Mouse (Mus musculus) embryo, embryonic 10.5 days (tissue): ENCODE results near the gene Dll4.

ENCODE experiments used
- DNase-seq: peaks from one replicate; pipeline ENCODE4 v3.0.0-alpha.2; 2015; ENCODE audit warnings: low spot score

The Dll4 gene

GRCm38 (mm10) chr2:119334964-119335525 lies 9.5 kb downstream of the Dll4 start:
- no peak for DNase-seq

DNA sequence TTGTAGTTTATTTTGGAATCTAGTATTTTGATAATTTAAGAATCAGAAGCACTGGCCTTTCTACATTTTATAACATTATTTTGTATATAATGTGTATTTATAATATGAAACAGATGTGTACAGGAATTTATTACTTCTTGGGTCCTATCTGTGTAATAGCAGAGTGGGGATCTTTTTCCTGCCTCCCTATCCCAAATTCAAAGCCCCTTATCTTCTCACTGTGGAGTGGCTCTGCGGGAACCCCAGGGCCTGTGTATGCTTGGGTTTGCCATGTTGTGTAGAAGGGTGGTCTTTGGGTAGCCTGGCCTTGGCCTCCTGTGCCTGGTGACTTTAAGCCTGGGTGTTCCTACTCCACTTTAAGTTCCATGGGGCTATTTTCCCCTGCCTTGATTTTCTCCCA lies 10.0 kb downstream of the Dll4 start:
- no peak for DNase-seq

DNA sequence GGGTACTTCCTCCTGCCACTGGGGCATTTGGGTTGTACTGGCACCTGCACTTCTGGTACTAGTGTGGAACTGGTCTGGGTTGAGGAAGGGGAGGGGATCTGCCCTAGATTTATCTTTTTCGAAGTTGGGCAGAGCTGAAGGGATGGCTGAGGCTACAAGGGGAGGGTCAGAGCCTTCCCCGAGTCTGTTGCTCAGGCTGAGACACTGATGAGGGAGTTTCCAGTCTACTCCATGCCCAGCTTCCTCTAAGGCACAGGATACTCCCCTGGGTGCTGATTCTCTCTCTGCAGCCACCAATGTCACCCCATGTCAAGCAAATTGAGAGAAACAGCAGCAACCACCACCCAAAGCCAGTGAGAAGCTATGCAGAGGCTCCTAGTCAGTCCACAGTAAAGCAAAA lies 10.4 kb downstream of the Dll4 start:
- no peak for DNase-seq

DNA sequence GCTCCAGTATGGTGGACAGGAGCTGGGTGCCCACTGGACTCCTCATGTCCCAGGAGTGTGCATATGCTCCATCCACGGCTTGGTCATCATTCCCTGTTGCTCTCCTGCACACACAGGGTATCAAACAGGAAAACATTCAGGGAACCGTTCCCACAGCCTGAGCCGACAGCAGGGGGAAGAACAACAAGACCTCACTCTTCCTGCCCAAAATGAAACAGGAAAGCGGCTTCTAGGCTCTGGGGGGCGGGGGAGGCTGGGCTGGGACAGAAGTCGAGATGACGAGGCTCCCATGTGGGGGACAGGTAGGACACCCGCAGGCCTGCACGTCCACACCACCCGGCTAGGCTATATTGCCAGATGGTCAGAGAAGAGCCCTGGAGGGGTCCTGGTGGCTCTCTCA lies 10.9 kb downstream of the Dll4 start:
- DNase-seq, result no peak

- peak; percentile 89 for DNase-seq
These were observed 12.1 kb downstream of the Dll4 start for GRCm38 (mm10) chr2:119337425-119338265.

DNA sequence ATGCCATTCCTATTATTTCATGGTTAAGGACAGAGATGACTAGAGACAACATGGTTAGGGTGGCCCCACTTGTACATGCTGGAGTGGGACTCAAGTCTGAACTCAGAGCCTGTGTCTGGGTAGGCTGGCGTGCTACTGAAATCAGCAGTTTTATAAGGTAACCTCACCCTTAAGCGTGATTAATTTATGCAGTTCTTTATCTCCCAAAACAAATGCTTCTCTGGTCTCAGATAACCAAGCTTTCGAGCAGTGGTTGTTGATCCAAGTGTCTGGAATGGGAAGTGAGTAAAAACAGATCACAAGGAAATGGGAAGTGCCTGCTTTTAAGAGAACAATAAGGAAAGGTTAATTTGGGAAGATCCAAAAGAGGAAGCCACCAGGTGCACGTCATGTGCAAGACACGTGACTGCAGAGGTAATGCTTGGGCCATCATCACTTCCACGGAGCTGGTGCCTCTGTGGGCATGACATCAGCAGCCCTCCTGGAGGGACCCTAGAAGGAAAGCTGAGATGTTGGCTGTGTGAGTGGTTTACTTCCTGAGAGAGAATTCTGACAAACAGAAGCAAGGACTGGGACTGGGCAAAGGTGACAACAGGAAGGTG lies 19.1 kb downstream of the Dll4 start:
- no peak for DNase-seq

- peak; percentile 90 for DNase-seq
These were observed 25.2 kb downstream of the Dll4 start, which contains the start of gene Chac1 for GRCm38 (mm10) chr2:119350555-119351486. Gene Chac1 (plus strand): TSS chr2:119351229.

- no peak for DNase-seq
These were observed 28.1 kb downstream of the Dll4 start for GRCm38 (mm10) chr2:119353707-119354106.

DNA sequence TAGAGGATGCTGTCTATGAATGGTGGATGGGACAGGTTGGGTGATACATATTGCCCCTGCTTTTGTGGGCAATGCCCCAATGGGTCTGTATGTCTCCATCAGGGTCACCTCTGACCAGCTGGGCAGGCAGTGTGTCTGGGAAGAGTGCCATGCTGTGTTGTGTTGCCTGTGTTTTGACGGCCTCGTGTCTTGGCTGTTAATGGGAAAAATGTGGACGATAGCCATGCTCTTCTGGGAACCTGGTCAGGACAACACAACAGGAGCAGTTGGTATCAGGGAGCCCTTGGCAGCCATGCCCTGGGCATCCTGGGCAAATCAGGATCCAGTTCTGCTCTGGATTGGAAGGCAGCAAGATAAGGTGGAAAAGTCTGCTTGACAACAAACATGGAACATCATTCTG lies 29.5 kb downstream of the Dll4 start:
- DNase-seq, result no peak

GRCm38 (mm10) chr2:119355651-119356050 lies 30.1 kb downstream of the Dll4 start:
- DNase-seq, result peak; percentile 8

DNA sequence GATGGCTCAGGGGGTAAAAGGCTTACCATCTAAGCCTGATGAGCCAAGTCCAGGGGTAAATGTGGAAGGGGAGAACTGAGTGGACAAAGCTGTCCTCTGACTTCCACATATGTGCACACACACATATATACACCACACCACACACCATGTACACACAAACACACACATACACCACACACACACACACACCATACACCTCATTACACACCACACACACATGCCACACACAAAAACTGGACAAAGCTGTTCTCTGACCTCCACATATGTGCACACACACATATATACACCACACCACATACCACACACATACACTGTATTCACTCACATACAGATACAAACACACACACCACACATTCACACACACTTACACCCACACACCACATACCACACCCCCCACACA lies 30.7 kb downstream of the Dll4 start:
- no peak for DNase-seq

DNA sequence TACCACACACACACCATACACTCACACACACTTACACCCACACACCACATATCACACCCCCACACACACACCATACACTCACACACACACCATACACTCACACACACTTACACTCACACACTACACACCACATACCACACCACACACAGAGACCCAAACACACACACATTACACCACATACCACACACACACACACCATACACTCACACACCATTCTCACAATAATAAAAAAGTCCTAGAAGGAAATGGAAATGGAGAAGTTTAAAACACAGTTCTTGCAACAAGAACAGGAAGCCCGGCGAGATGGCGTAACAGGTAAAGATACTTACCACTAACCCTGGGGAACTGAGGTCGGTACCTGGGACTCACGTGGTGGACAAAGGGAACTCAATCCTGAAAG lies 31.2 kb downstream of the Dll4 start:
- DNase-seq, result no peak

- DNase-seq, result no peak
These were observed 32.7 kb downstream of the Dll4 start for GRCm38 (mm10) chr2:119358249-119358648.

GRCm38 (mm10) chr2:119359721-119360291 lies 34.2 kb downstream of the Dll4 start:
- no peak for DNase-seq

DNA sequence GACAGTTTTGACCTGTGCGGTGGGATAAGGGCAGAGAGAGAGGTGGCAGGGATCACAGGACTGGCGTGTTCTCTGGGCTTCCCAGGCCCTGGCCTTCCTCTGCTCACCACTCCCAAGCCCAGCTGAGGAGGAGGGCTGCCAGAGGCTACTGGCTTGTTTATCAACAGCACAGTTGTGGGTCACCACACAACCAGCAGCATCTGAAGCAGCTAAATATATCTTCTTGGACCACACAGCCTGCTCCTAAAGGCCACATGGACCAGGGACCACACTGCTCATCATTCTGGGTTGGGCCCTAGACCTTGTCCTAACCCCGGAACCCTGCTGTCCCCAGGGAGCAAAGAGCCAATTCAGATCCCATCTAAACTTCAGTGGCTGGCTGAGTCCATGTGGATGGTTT lies 39.4 kb downstream of the Dll4 start:
- no peak for DNase-seq

DNA sequence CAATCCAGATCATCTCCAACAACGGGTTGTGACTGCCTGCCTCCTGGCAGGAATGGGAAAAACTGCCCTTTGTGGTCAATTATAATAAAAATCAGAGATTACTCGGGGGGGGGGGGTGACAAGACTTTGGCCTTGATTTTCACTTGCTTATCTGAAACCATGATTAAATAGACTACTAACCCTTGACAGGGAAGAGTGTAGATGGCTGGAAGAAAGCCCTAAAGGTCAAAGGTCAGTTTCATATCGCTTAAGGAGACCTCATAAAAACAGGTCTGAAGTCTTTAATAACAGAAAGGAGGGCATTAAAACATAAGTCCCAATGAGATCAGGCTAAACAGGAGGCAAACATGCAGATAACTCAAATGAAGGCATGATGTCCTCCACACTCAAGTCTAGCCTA lies 41.8 kb downstream of the Dll4 start:
- no peak for DNase-seq

DNA sequence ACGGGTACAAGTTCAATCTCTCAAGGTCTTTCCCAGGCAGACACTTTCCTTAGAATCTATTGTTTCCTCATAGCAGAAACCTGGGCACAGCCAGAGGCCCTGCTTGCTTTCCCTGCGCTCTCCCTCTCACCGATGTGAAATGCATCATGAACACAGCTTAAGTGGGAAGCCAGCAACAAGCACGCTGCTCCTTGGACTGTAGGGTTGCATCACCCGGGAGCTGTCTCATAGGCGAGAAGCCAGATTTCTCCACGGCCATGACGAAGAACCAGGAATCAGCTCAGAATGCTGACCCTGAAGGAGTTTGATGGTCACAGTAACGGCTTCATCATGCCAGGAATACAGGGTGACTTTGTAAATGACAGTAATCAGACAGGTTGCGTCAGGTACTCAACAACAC lies 44.5 kb downstream of the Dll4 start:
- DNase-seq, result no peak

DNA sequence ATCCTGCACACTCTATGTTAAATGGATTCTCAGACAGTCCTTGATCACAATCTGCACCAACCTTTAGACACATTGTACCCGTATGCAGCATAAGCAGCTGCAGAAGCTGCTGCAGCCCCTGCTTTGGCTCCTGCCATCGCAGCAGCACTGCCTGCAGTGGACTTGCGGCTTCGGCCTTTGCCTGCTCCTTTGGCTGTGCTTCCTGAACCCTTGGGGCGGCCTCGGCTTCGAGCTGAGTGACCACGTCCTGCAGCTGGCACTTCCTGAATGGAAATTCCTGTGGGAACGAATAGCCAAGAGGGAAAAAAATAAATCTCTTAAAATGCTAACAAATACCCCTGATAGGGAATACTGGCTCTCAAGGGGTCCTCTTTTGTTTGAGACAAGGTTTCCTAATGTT lies 51.7 kb downstream of the Dll4 start:
- DNase-seq, result no peak

- DNase-seq, result no peak
These were observed 52.2 kb downstream of the Dll4 start for GRCm38 (mm10) chr2:119377826-119378225.

GRCm38 (mm10) chr2:119379455-119379854 lies 53.9 kb downstream of the Dll4 start:
- no peak for DNase-seq
